Mouse (Mus musculus) small intestine, adult 2 months (tissue): Measurements from ENCODE around the gene Fbxl16.

Experiments used
- CTCF ChIP-seq: fragments of 200-500 bp; IDR thresholded peaks from 2 replicates; pipeline ENCODE4 v1.5.1; 2012; ENCODE audit warnings: low read depth, mild to moderate bottlenecking, control low read depth, inconsistent platforms, low read length, moderate library complexity, mixed read lengths; ENCODE audit not compliant: insufficient replicate concordance, insufficient read length; ENCODE audit errors: extremely low read depth
- POLR2A ChIP-seq: fragments of 200-500 bp; IDR thresholded peaks from 2 replicates; pipeline ENCODE4 v1.6.1; 2012; ENCODE audit warnings: low read depth, mild to moderate bottlenecking, control low read depth, inconsistent platforms, low read length, moderate library complexity

GRCm38 (mm10) chr17:25835301-25835700, 26.4 kb downstream of the Fbxl16 start:
- TF ChIP-seq CTCF (no peak), POLR2A (no peak)
